Mouse (Mus musculus): ENCODE results near the gene Arhgap32.

The Arhgap32 gene

DNA sequence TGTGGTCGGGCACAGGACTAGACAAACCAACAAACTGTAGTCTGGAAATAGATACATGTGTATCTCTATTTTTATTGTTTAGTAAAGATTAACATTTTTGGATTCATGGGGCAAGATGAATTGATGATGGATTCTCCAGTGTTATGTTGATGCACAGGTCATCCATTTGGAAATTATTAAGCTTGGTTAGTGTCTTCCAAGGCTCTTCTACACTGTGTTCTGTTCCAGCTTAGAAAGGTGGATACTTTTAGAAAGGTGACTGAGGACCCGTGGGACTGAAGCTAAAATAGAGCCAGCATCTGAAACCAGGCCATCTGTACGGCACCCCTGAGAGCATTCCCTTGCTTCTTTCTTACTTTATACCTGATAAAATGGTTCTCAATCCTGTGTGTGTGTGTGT is 41.3 kb downstream of the Arhgap32 start:
- TF ChIP-seq GATA4 (IDR thresholded peaks at IDR 0.05; ENCODE audit: insufficient replicate concordance, low read length), result no peak

DNA sequence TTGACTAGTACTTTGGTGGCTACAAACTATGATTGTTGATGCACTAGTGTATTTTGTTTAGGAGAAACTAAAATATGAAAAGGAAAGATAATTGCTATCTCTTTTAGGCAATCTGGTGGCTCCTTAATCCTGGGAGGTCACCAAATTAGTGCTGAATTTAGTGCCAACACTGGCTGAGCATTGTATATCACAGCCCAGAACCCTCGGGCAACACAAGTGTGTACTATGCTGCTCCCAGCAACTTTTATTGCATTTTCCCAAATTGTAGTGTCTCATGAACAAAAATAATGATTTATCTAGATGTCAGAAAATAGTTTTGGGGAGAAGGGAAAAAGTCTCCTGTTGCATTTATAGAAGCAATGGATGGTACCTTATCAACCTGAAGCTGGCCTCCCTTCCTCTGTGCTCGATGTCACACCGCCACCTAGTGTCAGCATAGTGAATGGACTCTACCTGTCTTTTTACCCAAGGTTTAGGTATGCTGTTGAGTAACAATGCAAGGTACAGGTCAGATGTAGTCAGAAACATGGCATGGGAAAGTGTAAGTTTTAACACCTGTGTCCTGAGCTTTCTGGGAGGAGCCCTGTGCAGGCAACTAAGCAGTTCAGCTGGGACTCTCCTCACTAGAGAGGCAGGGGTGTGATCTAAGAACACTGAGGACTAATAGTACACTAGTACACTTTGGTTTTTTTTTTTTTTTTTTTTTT is 43.1 kb downstream of the Arhgap32 start:
- peak; percentile 56; the same call in 1 of the 2 replicates for TF ChIP-seq GATA4 (IDR thresholded peaks at IDR 0.05; ENCODE audit: insufficient replicate concordance, low read length)

DNA sequence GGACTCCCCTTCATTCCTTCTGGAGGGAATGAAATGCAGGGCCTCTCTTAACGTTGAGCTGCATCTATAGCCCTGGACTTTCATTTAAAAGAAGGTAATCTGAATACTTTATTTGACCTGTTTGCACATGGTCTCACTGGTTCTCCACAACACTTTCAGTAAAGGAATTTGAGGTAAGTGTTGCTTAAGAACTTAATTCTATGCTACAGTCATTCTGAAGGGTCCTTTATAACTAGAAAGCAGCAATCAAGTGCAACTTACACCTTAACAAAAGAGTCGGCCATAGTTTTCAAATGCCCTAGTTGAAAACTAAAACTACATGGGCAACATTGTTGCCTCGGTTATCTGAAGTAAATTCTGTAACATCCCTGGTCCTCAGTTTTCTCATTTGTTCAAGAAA is 43.8 kb downstream of the Arhgap32 start:
- TF ChIP-seq GATA4 (IDR thresholded peaks at IDR 0.05; ENCODE audit: insufficient replicate concordance, low read length), result no peak

DNA sequence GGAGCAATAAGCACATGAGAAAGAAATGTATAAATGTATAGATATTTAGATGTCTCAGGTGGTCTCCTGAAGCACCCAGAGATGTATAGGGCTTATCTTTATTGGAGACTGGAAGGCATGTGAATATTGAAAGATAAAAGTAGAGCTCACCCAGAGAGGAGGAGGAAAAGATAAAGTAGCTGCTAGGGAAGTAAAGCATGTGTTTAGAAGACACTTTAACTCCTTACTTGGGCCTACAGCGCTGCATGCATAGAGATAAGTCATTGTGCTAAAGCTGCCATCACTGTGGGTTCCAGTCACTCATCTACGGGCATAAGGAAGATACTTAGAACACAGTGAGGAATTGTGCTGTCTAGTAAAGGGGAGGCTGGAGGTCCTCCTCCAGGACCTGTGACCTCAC is 46.9 kb downstream of the Arhgap32 start:
- no peak for TF ChIP-seq GATA4 (IDR thresholded peaks at IDR 0.05; ENCODE audit: insufficient replicate concordance, low read length)

DNA sequence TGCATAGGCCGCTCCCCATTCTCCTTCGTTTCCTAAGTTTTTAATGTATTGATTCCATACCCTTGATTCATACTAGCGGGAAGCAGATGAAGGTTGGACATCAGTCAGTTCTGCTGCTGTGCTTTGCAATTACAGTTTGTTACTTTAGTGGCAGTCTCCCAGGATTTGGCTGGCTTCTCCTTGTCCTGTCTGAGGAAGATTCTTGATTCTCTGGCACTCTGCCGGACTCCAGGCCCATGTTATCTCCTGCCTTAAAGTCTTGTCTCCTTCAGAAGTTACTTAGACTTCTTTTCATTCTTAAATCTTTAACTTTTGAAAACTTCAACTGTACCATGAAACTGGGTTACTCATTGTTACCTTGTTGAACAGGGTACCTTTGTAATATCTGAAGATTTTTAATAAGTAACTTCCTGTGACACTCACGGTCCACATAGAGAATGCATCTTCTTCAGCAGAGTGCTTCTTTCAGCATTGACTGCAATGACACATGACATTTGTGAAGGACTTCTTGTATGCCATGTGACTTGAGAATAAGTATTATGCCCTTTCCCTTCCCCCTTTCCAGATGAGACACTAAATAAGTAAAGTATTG is 52.7 kb downstream of the Arhgap32 start:
- no peak for TF ChIP-seq GATA4 (IDR thresholded peaks at IDR 0.05; ENCODE audit: insufficient replicate concordance, low read length)

DNA sequence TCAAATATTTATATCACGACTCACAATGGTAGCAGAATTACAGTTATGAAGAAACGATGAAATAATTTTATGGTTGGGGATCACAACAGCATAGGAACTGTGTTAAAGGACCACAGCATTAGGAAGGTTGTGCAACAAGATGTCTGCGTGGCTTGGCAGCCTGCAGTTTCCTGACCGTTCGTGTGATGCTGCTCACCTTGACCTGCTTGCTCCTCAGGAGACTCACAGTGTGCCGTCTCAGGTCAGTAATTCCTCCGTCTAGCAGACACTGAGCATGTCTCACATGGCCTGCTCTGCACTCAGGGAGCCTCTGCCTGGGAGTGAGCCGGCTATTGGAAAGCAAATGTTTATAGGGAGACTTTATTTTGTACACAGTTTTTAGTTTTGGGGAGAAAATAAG is 54.8 kb downstream of the Arhgap32 start:
- no peak for TF ChIP-seq GATA4 (IDR thresholded peaks at IDR 0.05; ENCODE audit: insufficient replicate concordance, low read length)

DNA sequence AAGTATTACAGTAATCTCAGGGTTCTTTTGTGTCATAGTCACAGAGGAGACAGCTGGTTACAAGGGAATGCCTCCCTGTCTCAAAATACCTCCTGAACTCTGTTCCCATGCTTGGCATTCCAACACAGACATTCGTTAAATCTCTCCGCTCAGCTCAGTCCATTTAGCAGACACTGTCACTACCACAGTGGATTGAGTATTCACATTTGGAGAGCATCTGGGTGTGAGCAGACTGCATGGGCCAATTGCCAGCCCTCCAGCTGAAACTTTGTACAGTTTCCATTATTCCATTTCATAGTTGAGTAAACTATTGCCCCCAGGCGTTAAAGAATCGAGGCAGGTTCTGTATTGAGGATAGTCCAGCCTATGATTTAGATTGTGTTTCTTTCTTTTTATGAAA is 60.7 kb downstream of the Arhgap32 start:
- TF ChIP-seq GATA4 (IDR thresholded peaks at IDR 0.05; ENCODE audit: insufficient replicate concordance, low read length), result no peak

DNA sequence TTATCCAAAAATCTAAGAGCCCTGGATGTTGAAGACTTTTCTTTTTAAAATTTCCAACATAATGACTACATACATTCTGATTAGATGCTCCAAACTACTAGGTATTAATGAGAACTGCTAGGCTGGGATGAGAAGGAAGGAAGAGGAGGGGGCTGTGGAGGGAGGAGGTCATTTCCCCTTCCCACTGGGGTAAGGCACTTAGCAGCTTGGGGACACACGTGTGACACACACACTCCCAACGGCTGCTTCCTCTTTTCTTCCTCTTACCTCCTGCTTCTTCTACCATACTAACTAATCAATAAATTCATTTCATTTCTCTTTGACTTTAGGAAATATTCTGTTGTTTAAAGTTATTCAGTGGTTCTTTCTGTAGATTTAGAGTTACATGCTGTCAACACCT is 65.2 kb downstream of the Arhgap32 start:
- no peak for TF ChIP-seq GATA4 (IDR thresholded peaks at IDR 0.05; ENCODE audit: insufficient replicate concordance, low read length)

DNA sequence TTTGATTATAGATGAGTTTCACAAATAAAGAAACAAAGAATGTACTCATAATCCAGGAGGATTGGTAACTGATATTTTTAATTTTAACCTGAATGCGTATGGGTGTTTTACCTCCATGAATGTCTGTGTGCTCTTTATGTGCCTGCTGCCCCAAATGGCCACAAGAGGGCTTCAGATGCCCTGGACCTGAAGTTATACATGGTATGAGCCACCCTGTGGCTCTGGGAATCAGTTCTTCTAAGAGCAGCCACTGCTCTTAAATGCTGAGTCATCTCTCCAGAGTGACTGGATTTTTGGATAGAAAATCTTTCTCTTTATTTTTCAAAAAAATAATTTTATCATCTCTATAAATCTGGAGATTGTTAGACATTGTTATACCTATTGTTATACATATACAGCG is 70.6 kb downstream of the Arhgap32 start:
- no peak for TF ChIP-seq GATA4 (IDR thresholded peaks at IDR 0.05; ENCODE audit: insufficient replicate concordance, low read length)

DNA sequence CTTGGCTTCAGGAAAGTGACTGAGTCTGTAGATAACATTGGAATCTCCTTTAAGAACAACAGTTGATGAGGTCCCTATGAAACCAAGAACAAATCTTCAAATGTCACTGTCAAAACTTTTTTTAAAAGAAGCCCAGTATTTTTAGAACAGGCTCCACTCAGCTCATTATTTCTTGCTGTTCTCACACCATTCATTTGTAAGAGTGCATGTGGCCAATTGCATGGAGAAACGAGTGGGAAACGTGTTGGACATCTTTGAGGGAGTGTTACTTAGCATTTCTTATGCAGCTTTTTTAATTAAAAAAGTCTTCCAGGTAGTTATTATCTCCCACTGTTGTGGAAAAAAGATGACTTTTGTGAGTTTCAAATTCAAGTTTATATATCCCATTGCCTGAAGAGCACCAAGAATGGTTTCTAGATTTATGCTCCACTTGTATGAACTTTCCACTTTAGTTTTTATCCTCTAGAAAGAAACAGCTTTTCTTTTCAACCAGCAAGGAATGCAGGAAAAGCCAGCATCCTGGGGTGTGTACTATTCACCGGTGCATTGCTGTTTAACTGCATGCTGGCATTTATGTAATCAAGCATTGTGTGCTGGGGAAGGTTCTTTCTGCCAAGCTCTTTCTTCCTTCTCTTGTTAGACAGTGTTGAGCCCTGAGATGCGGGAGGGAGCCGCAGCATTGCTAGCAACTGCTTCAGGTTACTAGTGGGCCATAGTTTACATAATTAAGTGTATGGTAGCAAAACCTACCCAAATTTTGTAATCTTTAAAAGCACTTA is 76.5 kb downstream of the Arhgap32 start:
- no peak for TF ChIP-seq GATA4 (IDR thresholded peaks at IDR 0.05; ENCODE audit: insufficient replicate concordance, low read length)

DNA sequence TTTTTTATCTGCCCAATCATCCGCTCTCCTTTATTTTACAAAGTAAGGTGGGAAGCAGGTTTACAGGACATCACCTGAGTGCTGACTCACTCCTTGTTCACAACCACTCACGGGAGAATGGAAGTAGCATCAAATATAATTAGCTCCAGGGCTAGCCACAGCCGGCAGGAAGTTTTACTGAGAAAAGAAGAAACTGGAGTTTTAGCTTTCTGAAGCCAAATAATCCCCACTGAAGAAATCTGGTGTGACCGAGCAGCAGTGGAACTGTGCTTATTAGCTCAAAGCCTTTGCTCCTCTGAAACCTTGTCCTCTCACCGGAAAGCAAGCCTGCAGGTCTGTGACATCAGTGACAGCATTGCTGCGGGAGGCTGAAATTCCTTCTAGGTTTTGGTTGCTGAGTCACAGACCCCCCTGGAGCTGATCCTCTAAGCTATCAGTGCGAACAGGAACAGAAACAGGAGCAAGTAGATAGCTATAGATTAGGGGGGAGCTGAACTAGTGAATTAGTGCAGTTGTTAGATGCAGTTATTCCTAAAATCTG is 88.6 kb downstream of the Arhgap32 start:
- TF ChIP-seq GATA4 (IDR thresholded peaks at IDR 0.05; ENCODE audit: insufficient replicate concordance, low read length), result no peak

DNA sequence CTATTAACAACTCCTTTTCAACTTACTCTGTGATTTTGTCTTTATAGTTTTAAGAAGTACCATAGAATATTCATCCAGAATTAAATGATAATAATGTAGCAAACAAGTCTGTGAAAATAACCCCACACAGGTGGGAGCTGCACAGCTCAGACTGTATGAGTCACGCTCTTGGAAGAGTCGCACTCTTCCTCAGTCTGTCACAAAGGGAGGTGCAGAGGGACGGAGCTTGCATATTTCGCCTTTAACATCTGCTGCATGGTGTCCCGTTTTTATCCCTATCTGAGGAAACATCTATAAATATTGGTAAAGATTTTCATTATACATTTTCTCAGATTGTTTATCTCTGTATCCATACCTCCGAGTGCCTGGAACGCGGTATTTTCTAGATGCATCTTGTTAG is 91.2 kb downstream of the Arhgap32 start:
- TF ChIP-seq GATA4 (IDR thresholded peaks at IDR 0.05; ENCODE audit: insufficient replicate concordance, low read length), result no peak

DNA sequence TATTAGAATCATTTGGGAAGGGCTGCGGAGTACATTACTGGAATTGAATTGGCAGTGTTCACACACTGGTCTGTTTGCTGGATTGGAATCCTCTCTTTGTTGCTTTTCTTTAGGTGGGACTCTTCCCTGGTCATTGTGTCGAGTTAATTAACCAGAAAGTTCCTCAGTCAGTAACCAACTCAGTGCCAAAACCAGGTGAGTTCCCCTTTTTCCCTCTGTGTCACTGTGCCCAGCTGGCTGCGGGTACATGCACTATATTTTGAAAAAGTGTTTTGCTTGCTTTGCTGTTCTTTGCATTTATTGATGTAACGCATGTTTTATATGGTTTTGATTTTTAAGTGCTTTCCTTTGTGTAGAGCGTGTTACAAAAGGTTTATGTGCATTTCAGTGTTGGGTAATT is 92.1 kb downstream of the Arhgap32 start:
- no peak for TF ChIP-seq GATA4 (IDR thresholded peaks at IDR 0.05; ENCODE audit: insufficient replicate concordance, low read length)

DNA sequence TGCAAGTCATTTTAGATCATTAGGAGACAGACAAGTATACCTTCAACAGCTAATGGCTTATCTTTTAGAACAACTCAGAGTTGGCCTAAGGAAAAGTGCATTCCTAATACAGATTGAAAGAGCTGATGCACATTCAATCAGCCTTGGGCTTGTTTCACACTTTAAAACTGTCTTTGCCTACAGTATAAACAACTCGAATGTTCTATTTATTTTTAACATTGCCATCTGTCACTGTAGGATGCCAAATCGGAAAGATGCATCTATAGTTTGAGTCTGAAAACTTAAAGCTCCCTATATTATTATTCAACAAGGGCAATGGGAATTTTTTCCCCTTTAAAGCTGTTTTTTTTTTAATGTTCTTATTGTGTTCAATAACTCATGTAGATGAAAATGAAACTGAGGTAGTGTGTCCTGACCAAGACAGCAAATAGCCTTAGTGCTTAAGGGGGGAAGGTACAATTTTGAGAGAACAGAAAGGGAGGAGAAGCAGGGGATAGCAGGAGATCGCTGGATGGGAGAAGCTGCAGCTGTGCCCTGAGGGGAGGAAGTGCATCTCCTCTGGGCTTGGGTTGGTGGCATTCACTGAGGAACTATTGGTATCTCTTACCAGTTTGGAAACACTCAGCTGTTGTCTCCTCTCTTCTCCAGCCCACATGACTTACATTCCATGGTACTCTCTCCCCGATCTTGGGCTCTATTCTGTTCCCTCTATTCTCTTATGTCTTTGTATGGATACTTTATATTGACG is 101.1 kb downstream of the Arhgap32 start:
- TF ChIP-seq GATA4 (IDR thresholded peaks at IDR 0.05; ENCODE audit: insufficient replicate concordance, low read length), result no peak

DNA sequence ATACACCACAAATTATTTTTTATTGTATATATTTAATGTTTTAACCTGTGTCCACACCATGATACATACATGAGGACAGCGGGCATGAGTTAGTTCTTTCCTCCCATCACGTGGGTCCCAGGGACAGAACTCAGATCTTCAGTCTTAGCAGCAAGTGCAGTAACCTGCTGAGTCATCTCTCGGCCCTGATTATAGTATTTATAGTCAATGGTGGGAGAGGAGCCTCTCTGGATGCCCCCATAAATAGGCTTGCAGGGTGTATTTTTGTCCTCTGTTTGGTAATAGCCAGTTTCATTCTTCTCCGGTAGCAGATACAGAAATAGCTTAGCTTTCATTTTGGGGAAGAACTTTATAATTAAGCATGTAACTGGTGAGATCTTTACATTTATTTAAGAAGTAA is 103.5 kb downstream of the Arhgap32 start:
- TF ChIP-seq GATA4 (IDR thresholded peaks at IDR 0.05; ENCODE audit: insufficient replicate concordance, low read length), result no peak
